Mouse (Mus musculus) hindbrain, embryonic 15.5 days (tissue): ENCODE results near the gene Setd6. TPM values are rescaled to one million over a fixed set of nuclear protein-coding genes. Genes with fewer than 3 reads are reported as not detected.

Source experiments
- ATAC-seq: fragments of 200-750 bp; cut with Nextera tagmentation; 2 replicates; pipeline ENCODE4 v1.8.0; 2017; ENCODE audit warnings: low read depth, moderate number of reproducible peaks, moderate TSS enrichment; ENCODE audit not compliant: low FRiP score
- H3K27ac ChIP-seq: fragments of 300-500 bp; sonication (generic); replicated peaks from 2 replicates; pipeline ENCODE4 v1.5.1; 2015; ENCODE audit warnings: mild to moderate bottlenecking, inconsistent platforms
- H3K27me3 ChIP-seq: fragments of 300-500 bp; sonication (generic); 2 replicates; pipeline ENCODE4 v1.6.1; 2015; ENCODE audit warnings: control low read depth, inconsistent platforms
- H3K36me3 ChIP-seq: fragments of 300-500 bp; sonication (generic); 2 replicates; pipeline ENCODE4 v1.6.1; 2015; ENCODE audit warnings: control low read depth, inconsistent platforms
- H3K4me1 ChIP-seq: fragments of 300-500 bp; sonication (generic); replicated peaks from 2 replicates; pipeline ENCODE4 v1.6.1; 2015; ENCODE audit warnings: control low read depth, inconsistent platforms
- H3K4me2 ChIP-seq: fragments of 300-500 bp; sonication (generic); 2 replicates; pipeline ENCODE4 v1.6.1; 2015; ENCODE audit warnings: moderate library complexity, mild to moderate bottlenecking, inconsistent platforms
- H3K4me3 ChIP-seq: fragments of 300-500 bp; sonication (generic); 2 replicates; pipeline ENCODE4 v1.5.1; 2015; ENCODE audit warnings: mild to moderate bottlenecking, inconsistent platforms
- H3K9ac ChIP-seq: fragments of 300-500 bp; sonication (generic); 2 replicates; pipeline ENCODE4 v1.6.1; 2015; ENCODE audit warnings: inconsistent platforms
- H3K9me3 ChIP-seq: fragments of 300-500 bp; sonication (generic); 2 replicates; pipeline ENCODE4 v1.6.1; 2016; ENCODE audit warnings: control low read depth, inconsistent platforms
- WGBS: fragments of 180-500 bp; shearing (Covaris S2); methylation state at CpG from one replicate; pipeline ENCODE4 v1.1.7; 2015; 5-methylcytosine and 5-hydroxymethylcytosine counted together
- polyA plus RNA-seq: library from polyadenylated mRNA; unstranded; fragments of >200 nt; fragmentation: Nextera tagmentation; extraction: Ambion mirVana; gene quantifications from 2 replicates; pipeline ENCODE4 v1.2.1, GENCODE M21; 2015

Setd6 gene
- 33.1 and 34.7 TPM in 2 replicates for polyA plus RNA-seq

DNA sequence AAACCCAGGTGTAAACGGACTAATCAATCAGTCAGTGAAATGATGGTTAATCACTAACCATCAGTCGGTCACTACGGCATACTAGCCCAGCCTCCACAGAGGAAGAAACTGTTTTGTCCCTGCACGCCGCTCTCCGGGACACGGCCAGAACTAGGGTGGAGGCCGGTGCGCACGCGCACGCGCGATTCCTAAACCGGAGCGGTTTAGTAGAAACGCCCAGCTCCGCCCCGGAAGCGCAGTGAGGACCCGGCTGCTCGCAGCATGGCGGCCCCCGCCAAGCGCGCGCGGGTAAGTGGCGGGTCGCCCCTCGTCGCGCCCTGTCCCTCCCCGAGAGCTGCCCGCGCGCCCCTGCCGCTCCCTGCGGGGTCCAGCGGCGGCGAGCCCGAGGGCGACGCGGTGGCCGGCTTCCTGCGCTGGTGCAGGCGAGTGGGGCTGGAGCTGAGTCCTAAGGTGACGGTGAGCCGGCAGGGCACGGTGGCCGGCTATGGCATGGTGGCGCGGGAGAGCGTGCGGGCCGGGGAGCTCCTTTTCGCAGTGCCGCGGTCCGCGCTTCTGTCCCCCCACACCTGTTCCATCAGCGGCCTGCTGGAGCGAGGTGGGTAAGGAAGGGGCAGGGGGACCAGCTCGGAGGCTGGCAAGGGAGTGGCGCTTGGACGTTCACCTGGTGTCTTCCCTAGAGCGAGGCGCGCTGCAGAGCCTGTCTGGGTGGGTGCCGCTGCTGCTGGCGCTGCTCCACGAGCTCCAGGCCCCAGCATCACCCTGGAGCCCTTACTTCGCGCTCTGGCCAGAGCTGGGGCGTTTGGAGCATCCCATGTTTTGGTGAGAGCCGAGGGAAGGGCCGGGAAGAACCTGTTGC is at the start of gene Setd6:
Gene Setd6 (plus strand): TSS at position 206 of the 856 bp plus-strand sequence.
- Histone ChIP-seq H3K4me2 (peak within 1 kb of the TSS; percentile 86), H3K36me3 (peaks cover 52% of the 10 kb centered on the region)
- WGBS = under 1% methylated on average over 69 of the region's 79 CpGs

DNA sequence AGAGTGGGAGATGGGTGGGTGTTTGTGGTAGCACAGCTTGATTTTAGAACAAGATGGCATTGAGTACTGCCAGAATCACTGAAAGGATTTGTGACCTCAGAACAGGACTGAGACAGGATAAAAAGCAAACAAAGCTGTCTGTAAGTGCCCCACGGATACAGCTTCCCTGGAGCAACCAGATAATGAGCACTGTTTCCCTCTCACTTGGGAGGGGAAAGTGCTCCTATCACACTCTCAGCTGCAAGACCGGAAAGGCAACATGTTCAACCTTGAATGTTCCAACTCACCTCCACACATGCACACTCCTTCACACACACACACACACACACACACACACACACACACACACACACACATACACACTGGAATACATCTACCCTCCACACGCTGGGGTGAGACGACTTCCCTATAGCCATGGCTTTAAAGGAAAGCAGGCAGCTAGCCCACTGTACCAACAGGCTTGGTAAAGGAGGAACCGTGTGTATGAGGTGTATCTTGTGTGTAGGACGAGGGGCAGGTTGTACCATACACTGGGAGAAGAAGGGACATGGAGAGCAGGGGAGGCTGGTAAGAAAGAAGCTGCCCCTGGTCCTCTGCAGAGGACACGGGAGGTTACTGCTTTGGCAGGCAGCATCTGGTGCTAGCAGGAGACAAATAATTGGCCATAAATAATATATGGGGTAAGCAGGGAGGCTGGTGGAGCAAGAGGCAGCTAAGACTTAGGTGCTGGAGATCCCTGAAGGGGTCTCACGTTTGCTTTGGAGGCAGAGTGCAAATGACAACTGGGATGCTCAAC is 47.3 kb upstream of the Setd6 start:
- WGBS = 52% methylated on average over 8 of the region's 8 CpGs
- H3K27ac ChIP-seq = no peak overlapping the region
- no peak overlapping the region for H3K4me2 ChIP-seq
- ATAC-seq = no peak
- H3K9me3 ChIP-seq = no peaks in the 10 kb centered on the region
- H3K27me3 ChIP-seq = no peaks in the 10 kb centered on the region
- H3K4me1 ChIP-seq = no peaks in the 10 kb centered on the region
- H3K9ac ChIP-seq = no peak overlapping the region
- H3K4me3 ChIP-seq = no peak overlapping the region
- H3K36me3 ChIP-seq = no peaks in the 10 kb centered on the region

More for the DNA sequence above, at the start of gene Setd6:
- no peaks in the 10 kb centered on the region for H3K27me3 ChIP-seq
- H3K9ac ChIP-seq = peak within 1 kb of the TSS; percentile 64
- H3K27ac ChIP-seq = peak within 1 kb of the TSS; percentile 68
- peak within 1 kb of the TSS; percentile 56 for H3K4me3 ChIP-seq
- H3K9me3 ChIP-seq = no peaks in the 10 kb centered on the region
- peaks cover 19% of the 10 kb centered on the region for H3K4me1 ChIP-seq
- peak; percentile 89 for ATAC-seq

DNA sequence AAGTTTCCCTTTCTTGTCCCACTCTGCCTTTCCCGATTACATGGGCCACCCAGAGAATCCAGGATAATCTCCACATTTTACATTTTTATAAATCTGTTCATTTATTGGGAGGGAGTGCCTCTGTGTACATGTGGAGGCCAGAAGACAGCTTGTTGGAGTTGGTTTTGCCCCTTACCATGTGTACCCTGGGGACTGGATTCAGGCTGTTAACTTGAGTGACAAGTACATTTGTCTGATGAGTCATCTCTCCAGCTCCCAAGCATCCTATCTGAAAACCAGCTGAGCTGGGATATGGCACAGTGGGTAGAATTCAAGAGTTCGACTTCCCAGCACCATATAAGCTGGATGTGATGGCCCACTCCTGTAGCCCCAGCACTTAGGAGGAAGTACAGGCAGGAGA is 45.7 kb upstream of the Setd6 start:
- H3K4me1 ChIP-seq = 0 out of 2 replicates have a peak, but pooled peaks cover 3% of the 10 kb centered on the region
- no peak overlapping the region for H3K9ac ChIP-seq

DNA sequence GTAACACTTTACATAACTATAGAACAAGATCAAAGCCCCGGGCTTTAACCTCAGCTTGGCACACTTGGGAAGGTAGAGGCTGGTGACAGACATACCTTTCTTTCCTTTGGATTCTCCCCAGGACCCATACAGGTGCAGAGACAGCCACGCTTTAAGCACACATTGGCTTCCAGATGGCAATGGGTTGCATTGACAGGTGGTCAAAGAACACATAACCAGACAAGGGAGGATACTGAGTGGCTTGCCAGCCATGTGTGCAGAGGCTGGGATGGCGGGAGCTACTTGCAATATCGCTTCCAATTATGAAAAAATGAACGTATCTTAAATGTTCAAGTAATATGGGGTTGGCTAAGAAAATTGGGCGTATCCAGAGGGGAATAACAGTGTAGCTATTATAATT is 43.8 kb upstream of the Setd6 start:
- 86% methylated on average over 6 of the region's 6 CpGs for WGBS
- ATAC-seq = no peak
- H3K9ac ChIP-seq = no peak overlapping the region
- peaks cover 6% of the 10 kb centered on the region; the same call in 1 of the 2 replicates for H3K4me1 ChIP-seq
- no peak overlapping the region for H3K4me2 ChIP-seq
- H3K27me3 ChIP-seq = peaks cover 5% of the 10 kb centered on the region; the same call in 1 of the 2 replicates
- H3K4me3 ChIP-seq = no peak overlapping the region
- H3K36me3 ChIP-seq = no peaks in the 10 kb centered on the region
- H3K9me3 ChIP-seq = no peaks in the 10 kb centered on the region
- H3K27ac ChIP-seq = no peak overlapping the region

More for the DNA sequence above, 45.7 kb upstream of the Setd6 start:
- Histone ChIP-seq H3K4me3 (no peak overlapping the region), H3K9me3 (no peaks in the 10 kb centered on the region), H3K4me2 (no peak overlapping the region), H3K27me3 (no peaks in the 10 kb centered on the region), H3K36me3 (no peaks in the 10 kb centered on the region), H3K27ac (no peak overlapping the region)
- 86% methylated on average over 2 of the region's 2 CpGs for WGBS
- ATAC-seq = no peak

DNA sequence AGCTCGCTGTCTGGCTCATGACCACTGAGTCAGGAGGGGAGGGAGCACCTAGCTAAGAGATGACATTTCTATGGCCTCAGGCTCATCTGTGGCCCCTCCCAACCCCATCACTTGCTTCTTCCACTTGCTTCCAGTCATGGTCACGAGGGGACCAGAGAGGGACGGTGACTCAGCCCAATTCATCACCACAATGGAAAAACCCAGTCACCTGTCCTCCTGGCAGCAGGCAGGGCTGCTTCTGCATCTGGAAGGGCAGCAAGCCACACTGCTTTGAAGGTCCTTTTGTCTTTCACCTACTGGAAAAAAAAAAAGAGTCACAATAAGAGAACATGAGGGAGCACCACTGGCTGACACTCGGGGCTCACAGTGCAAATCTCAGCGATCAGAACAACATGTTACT is 42.9 kb upstream of the Setd6 start:
- WGBS = 85% methylated on average over 5 of the region's 5 CpGs

DNA sequence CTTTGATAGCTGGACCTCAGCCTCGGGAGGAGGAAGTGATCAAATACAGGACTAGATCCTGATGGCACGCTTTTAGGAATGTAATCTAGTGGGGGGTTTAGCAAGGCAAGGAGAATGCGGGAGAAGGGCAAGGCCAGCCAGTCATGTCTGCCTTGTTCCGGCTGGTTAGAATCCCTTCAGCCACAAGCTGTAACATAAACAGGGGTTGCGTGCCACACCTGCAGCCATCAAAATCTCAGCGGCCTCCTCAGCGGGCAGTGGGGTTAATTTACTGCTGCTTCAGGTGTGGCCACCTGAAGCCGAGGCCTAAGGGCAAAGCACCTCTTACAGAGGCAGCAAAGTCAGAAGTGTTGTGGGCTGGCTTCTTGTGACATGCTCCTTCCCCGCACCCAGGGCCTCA is 39.0 kb upstream of the Setd6 start, which contains the start of gene Ndrg4:
Gene Ndrg4 (plus strand): TSS at position 350 of the 400 bp plus-strand sequence.
- Histone ChIP-seq H3K9me3 (no peaks in the 10 kb centered on the region), H3K27me3 (peaks cover 9% of the 10 kb centered on the region; the same call in 1 of the 2 replicates), H3K9ac (peak within 1 kb of the TSS; percentile 79), H3K36me3 (no peaks in the 10 kb centered on the region), H3K27ac (peak within 1 kb of the TSS; percentile 75), H3K4me1 (peaks cover 40% of the 10 kb centered on the region), H3K4me2 (peak within 1 kb of the TSS; percentile 80), H3K4me3 (peak within 1 kb of the TSS; percentile 83)
- WGBS = 55% methylated on average over 9 of the region's 9 CpGs
- no peak for ATAC-seq

More for the DNA sequence above, 42.9 kb upstream of the Setd6 start:
- ATAC-seq = no peak
- Histone ChIP-seq H3K9me3 (no peaks in the 10 kb centered on the region), H3K27me3 (peaks cover 7% of the 10 kb centered on the region; the same call in 1 of the 2 replicates), H3K4me2 (no peak overlapping the region), H3K27ac (no peak overlapping the region), H3K4me3 (no peak overlapping the region), H3K36me3 (no peaks in the 10 kb centered on the region), H3K9ac (no peak overlapping the region), H3K4me1 (peaks cover 14% of the 10 kb centered on the region; the same call in 1 of the 2 replicates)

DNA sequence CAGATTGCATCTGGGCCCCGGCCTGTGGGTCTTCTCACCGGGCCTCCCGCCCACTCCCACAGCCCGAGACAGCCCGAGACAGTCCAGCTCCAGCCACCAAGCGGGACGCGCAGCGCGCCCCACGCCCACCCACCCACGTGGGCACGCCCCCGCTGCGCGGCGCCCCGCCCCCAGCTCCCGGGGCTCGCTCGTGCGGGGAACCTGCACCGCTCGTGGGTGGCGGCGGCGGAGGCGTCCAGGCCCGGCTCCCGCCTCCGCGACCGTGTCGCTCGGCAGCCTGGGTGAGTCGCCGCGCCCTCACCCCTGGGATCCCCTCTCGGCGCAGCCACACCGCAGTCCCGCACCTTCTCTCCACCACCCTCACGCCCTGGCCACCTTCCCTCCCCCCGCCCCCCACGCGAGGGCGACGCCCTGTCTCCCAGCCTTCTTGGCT is 38.1 kb upstream of the Setd6 start:
- Histone ChIP-seq H3K27ac (peak overlapping the region; percentile 75), H3K4me2 (peak overlapping the region; percentile 80), H3K9ac (peak overlapping the region; percentile 79), H3K27me3 (peaks cover 9% of the 10 kb centered on the region; the same call in 1 of the 2 replicates), H3K4me3 (peak overlapping the region; percentile 83), H3K4me1 (peaks cover 42% of the 10 kb centered on the region), H3K36me3 (no peaks in the 10 kb centered on the region), H3K9me3 (no peaks in the 10 kb centered on the region)
- 1% methylated on average over 36 of the region's 48 CpGs for WGBS
- peak; percentile 75 for ATAC-seq

DNA sequence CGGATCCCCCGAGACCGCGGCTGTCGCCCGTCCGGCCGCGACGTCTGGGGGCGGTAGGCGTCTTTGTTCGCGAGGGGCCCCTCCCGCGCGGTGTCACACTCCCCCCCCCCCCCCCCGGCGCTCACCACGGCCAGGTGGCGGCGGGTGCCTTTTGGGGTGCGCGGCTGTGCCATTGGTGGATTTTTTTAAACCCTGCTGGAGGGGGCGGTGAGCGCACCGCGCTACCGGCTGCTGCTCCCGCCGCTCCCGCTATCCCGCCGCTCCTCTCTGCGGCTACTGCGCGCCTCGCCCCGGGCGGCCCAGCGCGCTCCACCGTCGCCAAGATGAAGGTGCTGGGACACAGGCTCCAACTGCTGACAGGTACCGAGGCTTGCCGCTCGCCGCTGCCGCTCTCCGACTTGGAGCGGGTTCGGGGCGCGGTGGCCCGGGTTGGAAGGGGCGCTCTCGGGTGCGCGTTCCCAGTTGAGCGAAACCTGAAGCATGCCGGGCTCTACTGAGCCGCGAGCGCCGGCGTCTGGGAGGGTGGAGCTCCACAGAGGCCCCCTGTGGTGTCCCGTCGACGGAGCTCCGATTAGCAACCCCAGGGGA is 37.6 kb upstream of the Setd6 start:
- peak overlapping the region; percentile 75 for H3K27ac ChIP-seq
- H3K4me2 ChIP-seq = peak overlapping the region; percentile 80
- no peaks in the 10 kb centered on the region for H3K36me3 ChIP-seq
- H3K27me3 ChIP-seq = peaks cover 9% of the 10 kb centered on the region; the same call in 1 of the 2 replicates
- ATAC-seq = peak; percentile 76
- WGBS = under 1% methylated on average over 69 of the region's 70 CpGs
- peaks cover 42% of the 10 kb centered on the region for H3K4me1 ChIP-seq
- peak overlapping the region; percentile 83 for H3K4me3 ChIP-seq
- peak overlapping the region; percentile 79 for H3K9ac ChIP-seq
- H3K9me3 ChIP-seq = no peaks in the 10 kb centered on the region

DNA sequence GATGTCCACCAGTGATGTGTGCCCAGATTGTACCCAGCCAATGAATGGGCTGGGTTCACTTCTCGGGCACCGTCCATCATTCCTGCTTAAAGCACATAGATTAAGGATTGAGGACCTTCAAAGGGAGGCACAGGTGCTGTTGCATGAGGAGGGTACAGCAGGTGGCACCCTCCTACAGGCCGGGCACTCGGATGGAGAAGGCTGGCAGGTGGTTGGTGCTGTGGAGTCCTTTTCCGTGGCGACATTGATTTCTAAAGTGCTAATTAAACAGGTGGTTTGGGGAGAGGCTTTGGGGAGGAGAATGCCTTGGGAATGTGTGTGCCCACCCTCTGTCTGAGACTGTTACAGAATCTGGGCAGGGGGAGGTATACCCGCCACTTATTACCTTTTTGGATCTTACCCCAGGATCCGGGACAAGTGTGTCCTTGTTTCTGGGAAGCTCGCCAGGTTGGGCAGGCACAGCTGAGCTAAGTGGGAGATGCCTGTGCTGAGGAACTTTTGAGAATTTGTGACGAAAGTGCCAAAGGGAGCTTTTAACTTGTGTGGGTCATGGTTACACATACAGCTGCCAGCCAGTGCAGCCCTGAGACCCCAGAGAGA is 27.5 kb upstream of the Setd6 start:
- Histone ChIP-seq H3K27ac (no peak overlapping the region), H3K36me3 (no peaks in the 10 kb centered on the region), H3K4me1 (no peaks in the 10 kb centered on the region), H3K9me3 (no peaks in the 10 kb centered on the region), H3K4me3 (no peak overlapping the region), H3K9ac (no peak overlapping the region), H3K4me2 (no peak overlapping the region), H3K27me3 (no peaks in the 10 kb centered on the region; the same call in 1 of the 2 replicates)
- 74% methylated on average over 10 of the region's 10 CpGs for WGBS
- ATAC-seq = no peak

DNA sequence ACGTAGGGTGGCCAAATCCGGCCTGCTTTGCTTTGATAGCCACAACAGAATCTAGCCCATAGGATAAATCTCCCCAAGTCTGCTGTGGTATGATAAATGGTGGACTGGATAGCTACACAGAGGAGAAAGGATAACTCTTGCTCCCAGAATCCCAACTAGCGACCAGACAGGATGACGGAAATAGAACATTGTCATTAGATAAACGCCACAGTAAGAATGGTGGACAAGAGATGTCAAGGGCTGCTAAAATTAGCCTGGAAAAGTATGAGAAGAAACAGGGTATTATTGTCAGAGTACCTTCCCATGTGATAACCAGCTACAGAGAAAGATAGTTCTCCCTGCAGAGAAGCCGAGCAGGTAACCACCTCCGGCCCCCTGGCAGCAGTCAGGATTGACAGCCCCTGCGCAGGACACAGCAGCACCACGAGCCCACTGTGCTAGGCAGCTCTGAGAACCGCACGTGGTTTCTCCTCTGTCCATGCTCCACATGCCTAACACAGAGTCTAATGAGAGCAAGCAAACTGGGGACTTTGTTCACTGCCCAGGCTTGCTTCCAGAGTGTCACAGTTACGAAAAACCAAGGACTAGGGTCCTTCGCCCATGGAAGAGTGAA is 24.6 kb upstream of the Setd6 start:
- peaks cover 12% of the 10 kb centered on the region for H3K4me1 ChIP-seq
- WGBS = 87% methylated on average over 13 of the region's 13 CpGs
- no peak overlapping the region for H3K4me2 ChIP-seq
- no peak overlapping the region for H3K27ac ChIP-seq
- no peaks in the 10 kb centered on the region for H3K36me3 ChIP-seq
- H3K4me3 ChIP-seq = no peak overlapping the region
- H3K27me3 ChIP-seq = no peaks in the 10 kb centered on the region; the same call in 1 of the 2 replicates
- no peak for ATAC-seq
- H3K9me3 ChIP-seq = no peaks in the 10 kb centered on the region
- no peak overlapping the region for H3K9ac ChIP-seq

DNA sequence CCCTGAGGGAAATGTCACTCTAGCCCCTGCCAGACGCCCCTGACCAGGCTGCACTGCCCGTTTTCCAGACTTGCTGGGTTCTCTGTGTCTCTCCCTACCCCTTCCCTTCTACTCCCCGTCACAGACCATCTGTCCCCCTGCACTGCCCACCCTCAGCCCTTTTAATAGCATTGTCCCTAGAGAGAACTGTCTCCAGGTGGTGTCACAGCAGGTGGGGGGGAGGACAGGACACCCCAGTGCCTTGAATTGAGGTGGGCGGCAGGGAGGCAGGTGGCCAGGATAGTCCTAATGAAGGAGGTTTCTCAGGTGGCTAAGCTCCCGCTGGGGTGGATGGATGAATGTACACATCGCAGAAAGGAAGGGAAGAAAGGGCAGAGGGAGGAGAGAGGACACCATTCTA is 21.1 kb upstream of the Setd6 start:
- no peak for ATAC-seq
- Histone ChIP-seq H3K4me1 (peaks cover 20% of the 10 kb centered on the region), H3K9me3 (no peaks in the 10 kb centered on the region), H3K4me3 (no peak overlapping the region), H3K9ac (no peak overlapping the region), H3K4me2 (no peak overlapping the region), H3K36me3 (no peaks in the 10 kb centered on the region), H3K27ac (no peak overlapping the region), H3K27me3 (no peaks in the 10 kb centered on the region; the same call in 1 of the 2 replicates)
- whole genome bisulfite sequencing = 13% methylated on average over 6 of the region's 6 CpGs
